Comparison of ENCODE assay signal across 8 mouse cellular contexts in genomic region chr19:43523551-43523950, GRCm38 (mm10). TPM values are rescaled to one million over a fixed set of nuclear protein-coding genes. Genes with fewer than 3 reads are reported as not detected.
DNase-seq lines count a peak whose midpoint lies in the region; ATAC-seq and TF ChIP-seq lines count a peak whose summit lies in the region.

No protein-coding gene starts in this region.

- ATAC-seq in forebrain, postnatal 0 days = no peak

- DNase-seq in layer of hippocampus, adult 2 months (ENCODE audit: low spot score in 2 of 2) = peak in 1 of 2 experiments; percentile 50
- no peak for DNase-seq in layer of hippocampus, adult 8-10 months (ENCODE audit: low spot score in 2 of 2)
- peak; percentile 46 for DNase-seq in forebrain, postnatal 0 days
- DNase-seq in kidney, adult 9 months = peak; percentile 42
- DNase-seq in lung, postnatal 10 days = peak; percentile 12
- DNase-seq in right cerebral cortex, adult 2 months (ENCODE audit: low spot score in 2 of 2) = peak; percentile 49 to 60
- no peak for DNase-seq in urinary bladder, adult 2 months (ENCODE audit: low spot score)

- H3K27ac ChIP-seq in layer of hippocampus, adult 2 months = peak overlapping the region; percentile 96
- H3K27ac ChIP-seq in brown adipose tissue, adult 24 weeks (replicated peaks; ENCODE audit: low read depth, low read length) = peak overlapping the region; percentile 10
- H3K27ac ChIP-seq in forebrain, postnatal 0 days (ENCODE audit: low read depth, low read length) = no peak overlapping the region

- no peak for TF ChIP-seq CTCF in layer of hippocampus, adult 2 months (conservative IDR thresholded peaks at IDR 0.05)
- no peak for TF ChIP-seq CTCF in forebrain, postnatal 0 days (IDR thresholded peaks at IDR 0.05; ENCODE audit: low read depth)

- no peaks in the 10 kb centered on the region for H3K27me3 ChIP-seq in forebrain, postnatal 0 days (ENCODE audit: insufficient read depth, low read length)

- 8% methylated on average over 12 of the region's 12 CpGs for WGBS in forebrain, postnatal 0 days

- peak overlapping the region; percentile 91 for H3K4me2 ChIP-seq in forebrain, postnatal 0 days (ENCODE audit: low read depth)

- H3K9me3 ChIP-seq in forebrain, postnatal 0 days (ENCODE audit: low read length) = no peaks in the 10 kb centered on the region

- peak overlapping the region; percentile 86 for H3K4me3 ChIP-seq in layer of hippocampus, adult 2 months
- H3K4me3 ChIP-seq in brown adipose tissue, adult 24 weeks (ENCODE audit: insufficient read depth, low read depth, low read length) = peak overlapping the region; percentile 81
- H3K4me3 ChIP-seq in forebrain, postnatal 0 days (ENCODE audit: low read depth, low read length) = peak overlapping the region; percentile 78

- H3K9ac ChIP-seq in forebrain, postnatal 0 days = peak overlapping the region; percentile 66

- H3K36me3 ChIP-seq in forebrain, postnatal 0 days (ENCODE audit: insufficient read depth) = no peaks in the 10 kb centered on the region

- peaks cover 3% of the 10 kb centered on the region; the same call in 1 of the 2 replicates for H3K4me1 ChIP-seq in brown adipose tissue, adult 24 weeks (ENCODE audit: control insufficient read depth, insufficient read depth, insufficient read length, low read length)
- H3K4me1 ChIP-seq in forebrain, postnatal 0 days (ENCODE audit: insufficient read depth) = peaks cover 17% of the 10 kb centered on the region

RNA-seq across cellular contexts. Expression of gene Got1, which starts 0.9 kb away (rescaled TPM):
- total RNA-seq in layer of hippocampus, adult 2 months (2021) = 100 to 1,000 TPM; 324 to 355 TPM
- total RNA-seq in layer of hippocampus, adult 8-10 months (2022) = 100 to 1,000 TPM; 346 to 399 (median 369) TPM
- polyA plus RNA-seq in brown adipose tissue, adult 24 weeks (2012; ENCODE audit: insufficient read depth, insufficient read length, missing spikeins) = 21.7 and 26.5 TPM in 2 replicates
- 86.1 and 88.2 TPM in 2 replicates for total RNA-seq in forebrain, postnatal 0 days (2014; rRNA removed)
- 85.4 and 101 TPM in 2 replicates for polyA plus RNA-seq in forebrain, postnatal 0 days (2015; fragmentation: Nextera tagmentation; extraction: Ambion mirVana)
- 50.6 and 52.3 TPM in 2 replicates for polyA plus RNA-seq in urinary bladder, adult 2 months (2012; rRNA removed)

Comparison
In these comparisons a context has a peak if more than half of its experiments do, and no peak if none do; other contexts are left out.
1. DNase-seq: peak in forebrain, postnatal 0 days (single experiment), kidney, adult 9 months (single experiment), lung, postnatal 10 days (single experiment) and right cerebral cortex, adult 2 months (2 of 2); none in layer of hippocampus, adult 8-10 months (0 of 2) and urinary bladder, adult 2 months (single experiment).
2. Peak in every context shown above with its lines, with median percentiles within 50 percentile points of each other: H3K4me3 ChIP-seq.